Mouse (Mus musculus) adipocyte (in vitro differentiated cells): ENCODE measurements around the gene Tlr8.
"Not testable (repeated sequence)": the region's sequence is repeated elsewhere in the genome, so short reads cannot be mapped to it uniquely, and the experiment has no call there.

Source experiments
- DNase-seq: peaks from one replicate; pipeline ENCODE4 v3.0.0-alpha.2; 2016; ENCODE audit warnings: low spot score

The Tlr8 gene

DNA sequence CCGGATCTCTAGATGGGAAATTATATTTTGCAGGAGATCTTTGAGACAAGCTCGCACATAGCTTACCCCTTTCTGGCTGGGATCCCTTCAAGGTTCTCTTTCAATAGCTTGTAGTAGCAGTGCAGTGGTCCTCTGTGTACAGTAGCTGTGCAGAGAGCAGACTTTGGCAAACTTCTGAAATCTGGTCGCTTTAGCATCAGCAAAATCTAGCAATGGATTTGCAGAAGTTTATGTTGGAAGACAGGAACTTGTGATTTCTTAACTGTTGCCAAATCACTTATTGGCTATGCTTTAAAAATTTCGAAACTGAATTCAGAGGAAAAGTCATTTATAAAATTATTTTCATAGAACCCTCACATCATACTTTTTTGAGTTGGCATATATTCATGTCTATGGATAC, at the start of gene Tlr8:
Gene Tlr8, minus strand, starts transcription at position 244 of the 400 bp plus-strand sequence.
- DNase-seq = peak; percentile 6

DNA sequence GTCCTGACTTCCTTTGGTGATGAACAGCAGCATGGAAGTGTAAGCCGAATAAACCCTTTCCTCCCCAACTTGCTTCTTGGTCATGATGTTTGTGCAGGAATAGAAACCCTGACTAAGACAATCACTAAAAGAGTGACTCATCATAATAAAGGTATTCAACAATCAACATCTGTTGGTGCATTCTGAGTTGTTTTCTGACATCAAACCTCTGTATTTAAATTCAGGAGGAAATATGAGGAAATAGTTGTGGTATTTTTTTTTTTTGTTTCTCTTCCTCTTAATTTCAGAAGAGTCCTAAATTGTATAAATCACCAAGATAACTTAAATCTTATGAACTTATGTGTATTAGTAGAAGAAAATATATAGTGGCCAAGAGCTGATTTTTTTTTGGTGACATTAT, 37.9 kb upstream of the Tlr8 start:
- not testable (repeated sequence) for DNase-seq

DNA sequence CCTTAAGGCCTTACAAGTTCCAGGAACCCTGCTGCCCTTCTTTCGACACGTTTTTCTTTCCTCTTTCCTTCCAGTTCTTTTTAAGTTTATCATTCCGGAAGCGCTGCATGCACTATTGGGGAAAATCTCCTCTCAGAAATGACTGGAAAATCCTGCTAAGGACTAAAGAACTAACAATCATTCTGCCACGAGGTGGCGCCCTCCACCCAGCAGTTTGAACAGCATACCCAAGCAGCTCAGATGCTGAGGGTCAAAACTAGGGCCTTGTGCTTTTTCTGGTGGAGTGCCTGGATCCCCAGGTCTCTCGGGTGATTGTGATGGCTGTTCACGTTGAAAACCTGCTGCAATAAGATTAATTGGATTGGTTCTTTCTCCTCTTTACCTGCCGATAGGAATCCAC, 12.8 kb upstream of the Tlr8 start:
- DNase-seq = peak; percentile 65

DNA sequence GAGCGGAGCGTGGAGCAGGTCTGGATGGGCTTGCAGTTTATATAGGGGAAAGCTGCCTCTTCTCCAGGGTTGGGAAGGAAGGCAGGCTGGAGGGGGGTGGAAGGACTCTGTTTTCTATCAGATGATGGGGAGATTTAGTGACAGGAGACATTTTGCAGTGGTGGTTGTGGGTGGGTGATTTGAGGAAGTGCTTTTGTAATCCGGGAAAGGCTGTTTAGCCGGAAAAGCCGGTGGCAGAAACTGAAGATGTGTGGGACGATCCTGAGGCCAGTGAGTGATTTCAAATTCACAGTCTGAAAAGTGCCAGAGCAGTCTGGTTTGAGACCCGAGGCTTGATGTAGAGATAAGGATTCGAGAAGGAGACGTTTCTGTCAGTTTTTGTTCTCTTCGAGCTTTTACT, 12.4 kb upstream of the Tlr8 start:
- DNase-seq = no peak

DNA sequence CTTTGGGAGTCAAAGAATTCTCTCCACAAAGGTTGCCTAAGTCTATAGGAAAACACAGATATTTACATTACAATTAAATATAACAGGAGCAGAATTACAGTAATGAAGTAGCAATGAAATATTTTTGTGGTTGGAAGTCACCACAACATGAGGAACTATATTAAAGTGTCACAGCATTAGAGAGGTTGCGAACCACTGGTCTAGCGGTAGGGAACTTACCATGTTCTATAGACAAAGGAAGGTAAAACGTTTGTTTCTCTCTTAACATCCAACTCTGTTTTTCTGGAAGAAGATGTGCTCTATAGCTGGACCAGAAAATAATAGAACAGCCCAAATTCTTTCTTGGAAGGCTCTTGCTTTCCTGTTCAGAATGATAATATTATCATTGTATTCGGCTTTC, 599 bp downstream of the Tlr8 start:
- no peak for DNase-seq

DNA sequence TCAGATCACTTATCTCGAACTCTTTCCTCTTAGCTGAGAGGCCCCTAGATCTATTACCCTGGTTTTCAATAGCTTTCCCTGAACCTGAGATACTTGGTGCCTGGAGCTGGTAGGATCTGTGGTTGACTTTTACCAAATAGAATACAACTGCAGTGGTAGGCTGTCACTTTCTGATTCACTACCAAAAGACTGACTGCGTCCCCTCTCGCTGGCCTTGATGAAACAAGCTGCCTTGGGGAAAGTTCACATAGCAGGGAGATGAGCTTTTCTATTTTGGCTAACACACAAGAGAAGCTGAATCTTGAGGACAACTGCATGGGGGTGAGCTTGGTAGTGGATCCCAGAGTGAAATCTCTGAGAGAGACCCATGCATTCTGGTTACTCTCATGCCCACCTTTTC, 22.4 kb downstream of the Tlr8 start:
- DNase-seq = no peak

DNA sequence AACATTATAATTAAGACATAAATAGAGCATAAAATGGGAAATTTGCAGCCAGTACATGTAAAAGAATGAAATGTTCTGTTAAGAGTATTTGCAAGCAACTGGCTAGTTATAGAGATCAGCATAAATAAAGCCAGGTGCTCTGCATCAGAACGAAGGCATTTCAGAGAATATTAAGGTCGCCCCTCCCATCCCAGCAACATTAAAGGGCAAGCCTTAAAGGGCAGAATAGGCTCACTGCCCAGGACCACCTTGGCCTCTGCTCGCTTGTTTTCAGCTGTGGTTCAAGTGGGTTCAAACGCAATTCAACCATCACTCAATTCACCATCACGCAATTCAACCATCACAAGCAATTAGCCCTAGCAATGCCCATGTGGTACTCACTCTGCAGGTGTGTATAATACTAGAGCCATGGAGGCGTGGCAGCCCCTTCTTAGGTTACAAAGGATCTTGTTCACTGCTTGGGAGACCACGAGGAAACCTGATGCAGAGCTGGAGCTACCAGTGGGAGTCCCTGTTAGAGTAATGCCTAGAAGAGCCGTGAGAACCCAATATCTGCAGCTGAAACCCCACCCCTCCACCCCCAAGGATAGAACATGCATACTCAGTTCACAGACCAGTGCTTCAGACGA, 24.7 kb downstream of the Tlr8 start:
- DNase-seq = no peak

DNA sequence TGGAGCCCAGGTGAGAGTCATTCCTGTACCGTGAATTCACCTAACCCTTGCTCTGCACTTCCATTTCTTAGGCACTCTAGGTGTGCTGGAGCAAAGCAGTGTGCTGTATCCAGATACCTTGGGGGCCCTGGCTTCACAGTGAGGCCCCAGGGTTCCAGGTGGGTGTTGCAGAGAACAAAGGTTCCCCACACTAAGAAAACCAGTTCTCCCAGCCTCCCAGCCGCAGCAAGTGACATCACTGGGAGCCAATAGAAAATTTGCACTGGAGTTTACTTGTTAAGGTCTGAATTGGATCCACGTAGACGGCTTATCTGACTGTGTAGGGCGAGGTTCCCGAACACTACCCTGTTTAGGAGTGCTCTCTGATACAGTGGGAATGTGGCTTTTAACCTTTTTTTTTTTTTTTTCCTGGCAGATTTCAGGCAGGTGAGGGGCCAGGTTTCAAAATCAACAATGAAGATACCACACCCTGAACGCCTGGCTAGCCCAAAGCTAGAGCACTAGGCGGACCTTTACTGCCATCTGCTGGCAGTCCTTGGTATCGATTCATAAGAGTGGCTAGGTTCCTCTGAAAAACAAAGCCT, 30.9 kb downstream of the Tlr8 start:
- peak; percentile 75 for DNase-seq

DNA sequence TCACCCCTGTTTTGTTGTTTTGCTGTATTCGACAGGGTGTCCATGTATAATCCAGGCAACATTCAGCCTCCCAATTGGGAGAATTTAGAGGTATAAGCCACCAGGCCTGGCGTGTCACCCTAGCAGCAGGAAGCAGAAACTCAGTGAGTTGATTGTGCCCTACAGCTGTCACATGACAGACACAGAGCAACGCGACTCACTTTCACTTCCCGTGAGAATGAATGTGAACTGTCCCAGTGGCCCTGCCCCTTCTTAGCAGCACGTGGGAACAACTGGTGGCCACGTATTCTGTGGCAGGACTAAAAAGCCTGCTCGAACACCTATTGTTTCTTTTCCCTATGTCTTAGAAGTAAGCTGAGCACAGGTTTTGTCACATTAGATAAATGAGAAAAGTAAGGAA, 33.0 kb downstream of the Tlr8 start:
- DNase-seq = no peak

DNA sequence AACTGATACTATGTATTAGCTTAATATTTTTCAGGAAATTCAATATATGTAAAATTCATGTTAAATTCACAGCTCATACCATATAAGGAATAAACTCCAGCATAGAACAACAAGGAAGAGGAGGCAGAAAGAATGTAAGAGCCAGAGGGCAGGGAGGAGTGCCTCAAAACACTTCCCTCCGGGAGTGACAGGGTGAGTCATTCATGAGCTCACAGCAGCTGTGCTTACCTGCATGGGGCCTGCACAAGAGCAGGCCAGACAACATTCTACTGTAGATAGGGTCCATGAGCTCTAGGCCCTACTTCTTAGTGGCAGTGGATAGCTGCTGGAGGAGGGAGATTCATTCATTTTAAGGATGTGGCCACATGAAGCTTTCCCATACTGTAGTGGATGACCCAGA, 34.3 kb downstream of the Tlr8 start:
- DNase-seq = no peak

DNA sequence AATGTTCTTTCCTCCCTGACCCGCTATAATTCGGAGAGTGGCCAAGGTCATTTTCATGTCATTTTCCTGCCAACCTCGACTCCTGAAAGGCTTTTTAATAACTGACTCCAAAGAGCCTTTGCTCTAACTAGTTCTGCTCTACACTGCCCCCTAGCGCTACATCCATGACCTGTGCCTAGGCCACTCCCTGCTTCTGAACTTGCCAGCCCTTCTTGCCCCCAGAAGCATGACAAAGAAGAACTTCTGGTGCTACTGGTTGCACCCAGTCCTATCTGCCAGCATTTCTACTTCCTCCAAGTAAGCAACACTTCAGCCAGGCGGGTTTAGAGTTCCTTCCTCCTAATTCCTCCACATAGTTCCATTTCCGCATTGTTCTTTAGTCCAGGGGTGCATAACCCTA, 34.9 kb downstream of the Tlr8 start:
- DNase-seq = peak; percentile 43

DNA sequence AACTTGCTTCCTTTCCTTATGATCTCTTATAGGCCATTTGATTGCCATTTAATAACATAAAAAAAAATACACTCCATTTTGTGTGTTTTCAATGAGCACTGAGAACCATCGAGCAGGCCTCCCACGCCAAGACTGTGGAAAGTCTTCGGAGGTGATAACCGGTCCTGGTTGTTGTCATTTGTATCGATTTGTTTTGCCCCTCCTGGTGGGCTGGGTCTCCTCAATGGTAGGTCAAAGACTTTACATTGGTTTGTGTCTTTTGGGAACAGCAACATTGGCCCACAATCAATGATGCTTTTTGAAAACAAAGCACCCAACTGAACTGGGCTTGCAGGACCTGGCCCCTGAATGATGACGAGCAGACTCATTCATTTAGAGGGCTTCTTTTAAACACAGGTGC, 36.4 kb downstream of the Tlr8 start:
- DNase-seq = no peak

DNA sequence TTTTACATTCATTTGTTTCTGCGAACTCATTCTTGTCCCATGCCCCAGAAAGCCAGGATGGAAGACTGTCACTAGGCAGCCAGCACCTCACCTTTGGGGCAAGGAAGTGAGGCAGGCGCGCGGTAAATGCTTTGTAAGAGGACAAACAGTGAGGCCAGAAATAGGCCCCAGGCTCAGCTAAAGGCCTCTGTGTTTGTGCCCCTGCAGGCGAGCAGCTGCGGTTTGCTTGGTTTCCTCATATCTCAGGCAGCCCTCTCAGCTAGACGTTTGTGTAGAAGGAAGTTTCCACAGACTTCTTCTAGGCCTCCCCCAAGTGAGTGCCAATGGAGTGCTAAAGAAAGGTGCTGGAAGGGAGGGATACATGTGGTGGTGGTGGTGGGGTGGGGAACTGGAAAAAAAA, 37.0 kb downstream of the Tlr8 start:
- DNase-seq = no peak

DNA sequence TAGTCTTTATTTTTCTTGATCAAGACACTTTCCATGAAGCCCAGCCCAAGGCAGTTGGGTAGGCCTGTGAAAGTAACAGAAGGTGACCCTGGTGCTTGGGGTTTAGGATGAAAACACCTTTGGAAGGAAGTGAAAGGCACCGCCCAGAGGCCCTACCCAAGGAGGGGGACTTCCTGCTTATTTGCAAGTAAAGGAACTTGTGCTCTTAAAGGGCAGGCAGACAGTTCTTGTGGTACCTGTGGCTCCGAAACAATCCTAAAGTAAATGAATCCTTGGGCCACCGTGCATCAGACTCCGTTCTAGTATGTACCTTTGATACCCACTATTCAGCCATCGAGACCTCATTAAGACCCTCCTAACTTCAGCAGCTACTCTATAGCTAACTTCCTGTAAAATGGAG, 37.6 kb downstream of the Tlr8 start:
- no peak for DNase-seq

DNA sequence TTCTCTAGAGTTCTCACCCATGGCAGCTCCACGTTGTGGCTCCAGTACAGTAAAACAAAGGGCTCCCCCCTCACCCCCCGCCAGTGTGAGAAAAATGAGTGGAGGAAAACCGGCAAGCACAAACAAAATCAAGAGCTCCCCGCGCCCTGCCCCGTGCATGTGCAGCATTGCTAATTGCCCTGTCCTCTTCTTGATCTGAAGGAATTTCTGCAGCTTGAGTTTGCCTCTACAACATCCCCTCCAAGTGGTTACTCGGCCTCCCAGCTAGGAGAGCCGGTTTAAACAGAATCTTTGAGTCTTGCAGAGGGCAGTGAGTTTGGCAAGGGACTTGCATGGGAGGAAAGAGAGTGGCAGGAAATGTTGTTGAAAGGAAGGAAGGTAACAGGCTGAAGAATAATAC, 51.4 kb downstream of the Tlr8 start:
- DNase-seq = no peak

DNA sequence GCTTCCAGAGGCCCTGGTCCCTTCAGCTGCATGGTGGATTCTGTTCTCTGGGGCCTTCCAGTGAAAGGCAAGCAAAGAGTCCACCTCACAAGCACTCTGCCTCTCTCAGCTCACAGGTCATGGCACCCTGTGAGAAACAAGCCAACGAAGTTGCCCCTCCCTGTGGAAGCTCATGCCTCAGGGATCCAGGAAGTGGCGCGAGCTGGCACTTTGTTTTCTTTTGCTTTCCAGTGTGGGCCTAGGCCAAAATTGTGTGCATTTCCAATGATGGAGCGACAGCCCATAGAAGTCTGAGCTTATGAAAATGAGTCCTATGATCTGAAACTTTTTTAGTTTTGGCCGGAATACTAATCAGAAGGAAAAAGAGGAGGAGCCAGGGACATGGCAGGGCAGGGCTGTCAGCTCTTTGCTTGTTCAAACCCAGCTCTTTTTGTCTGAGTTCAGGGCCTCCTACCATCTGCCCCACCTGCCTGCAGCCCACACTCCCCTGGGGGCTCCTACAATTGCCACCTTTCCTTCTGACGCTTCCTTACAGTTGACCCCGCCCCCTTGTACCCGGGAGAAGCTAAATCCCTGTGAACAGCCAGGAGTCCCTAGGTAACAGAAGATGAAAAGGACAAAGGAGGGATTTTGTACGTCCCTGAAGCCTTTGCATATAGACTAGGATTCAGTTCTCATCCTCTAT, 52.1 kb downstream of the Tlr8 start:
- DNase-seq = no peak

DNA sequence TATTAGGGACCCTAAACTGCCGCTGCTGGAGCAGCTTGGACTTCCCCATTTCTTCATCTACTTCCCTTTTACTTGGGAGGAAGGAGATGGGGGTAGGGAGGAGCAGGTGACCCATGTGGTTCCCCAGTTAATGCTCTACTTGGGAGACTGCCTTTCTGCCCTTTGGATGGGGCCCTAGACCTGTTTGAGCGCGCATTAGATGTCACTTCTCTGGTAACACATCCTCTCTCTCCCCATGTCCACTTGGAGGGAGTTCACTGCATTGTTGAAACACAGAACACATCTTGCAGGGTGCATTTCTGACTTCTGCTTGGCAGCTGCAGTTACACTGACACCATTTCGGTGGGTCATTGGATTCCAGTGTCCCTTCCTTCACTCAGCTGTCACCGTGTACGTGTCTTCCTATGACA, 53.8 kb downstream of the Tlr8 start:
- no peak for DNase-seq

DNA sequence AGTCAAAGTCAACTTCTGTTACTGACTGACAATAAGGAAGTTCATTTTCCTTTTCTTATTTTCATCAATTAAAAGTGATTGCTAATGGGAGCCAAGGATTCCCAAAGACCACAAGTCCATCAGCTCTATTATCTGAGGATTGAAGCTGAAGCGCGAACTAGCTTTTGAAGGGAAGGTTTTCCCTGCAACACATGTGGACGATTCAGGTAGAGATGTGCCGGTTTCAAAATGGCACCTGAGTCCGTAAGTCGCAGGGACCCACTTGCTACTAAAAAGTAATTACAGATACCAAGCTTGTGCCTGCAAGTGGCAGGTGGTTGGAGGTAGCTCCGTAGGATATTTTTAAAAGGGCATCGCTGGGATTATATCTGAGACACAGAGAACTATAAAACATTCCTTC, 54.3 kb downstream of the Tlr8 start:
- DNase-seq = no peak

DNA sequence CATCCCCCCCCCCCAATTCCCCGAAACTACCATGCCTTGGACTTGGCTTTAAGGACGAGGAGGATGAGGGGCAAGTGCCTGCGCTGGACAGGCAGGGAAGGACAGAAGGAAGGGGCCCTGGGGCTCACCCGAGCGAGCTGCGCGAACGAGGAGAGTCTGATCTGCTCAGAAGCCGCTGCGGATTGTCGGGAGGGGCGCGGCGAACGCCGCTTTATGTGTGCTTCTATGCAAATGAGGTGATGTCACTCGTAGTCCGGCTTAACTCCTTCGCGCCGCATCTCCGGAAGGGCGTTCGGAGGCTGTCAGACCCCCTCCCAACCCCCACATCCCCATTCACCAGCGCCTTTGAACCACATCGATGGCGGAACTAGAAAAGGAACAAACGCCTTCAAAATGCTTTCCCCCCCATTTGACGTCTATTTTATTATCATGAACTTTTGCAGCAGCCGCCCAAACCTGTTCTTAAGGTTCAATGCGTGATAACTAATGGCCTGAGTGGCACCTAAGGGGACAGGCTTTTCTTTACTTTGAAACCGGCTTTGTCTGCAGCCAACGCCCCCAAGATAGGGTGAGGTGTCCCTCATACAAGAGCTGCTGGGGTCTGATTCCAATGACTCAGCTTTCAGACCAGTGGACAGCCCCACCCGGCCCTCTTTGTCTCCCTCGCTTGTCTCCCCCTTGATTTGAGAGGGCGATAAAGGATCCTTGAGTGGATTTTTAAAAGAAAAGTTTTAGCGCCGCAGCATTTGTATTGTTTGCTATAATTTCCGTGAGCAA, 55.0 kb downstream of the Tlr8 start, which contains the start of gene Tmsb4x:
Gene Tmsb4x, minus strand, starts transcription at position 338 of the 777 bp plus-strand sequence.
- DNase-seq = peak; percentile 32

DNA sequence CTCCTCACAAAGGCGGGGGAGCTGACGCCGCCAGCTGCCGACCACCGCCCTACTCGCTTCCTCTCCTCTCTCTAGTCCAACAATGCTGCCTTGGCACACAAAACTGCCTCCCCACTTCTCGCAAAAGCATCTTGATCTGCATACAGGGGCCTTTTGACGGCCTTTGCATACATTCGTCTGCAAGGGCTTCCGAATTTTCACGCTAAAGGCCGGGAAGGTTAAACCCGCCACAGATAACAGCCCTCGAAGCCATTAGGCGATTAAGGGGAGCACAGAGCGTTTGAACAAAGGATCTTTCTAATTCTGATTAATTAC, 55.7 kb downstream of the Tlr8 start:
- peak; percentile 5 for DNase-seq

DNA sequence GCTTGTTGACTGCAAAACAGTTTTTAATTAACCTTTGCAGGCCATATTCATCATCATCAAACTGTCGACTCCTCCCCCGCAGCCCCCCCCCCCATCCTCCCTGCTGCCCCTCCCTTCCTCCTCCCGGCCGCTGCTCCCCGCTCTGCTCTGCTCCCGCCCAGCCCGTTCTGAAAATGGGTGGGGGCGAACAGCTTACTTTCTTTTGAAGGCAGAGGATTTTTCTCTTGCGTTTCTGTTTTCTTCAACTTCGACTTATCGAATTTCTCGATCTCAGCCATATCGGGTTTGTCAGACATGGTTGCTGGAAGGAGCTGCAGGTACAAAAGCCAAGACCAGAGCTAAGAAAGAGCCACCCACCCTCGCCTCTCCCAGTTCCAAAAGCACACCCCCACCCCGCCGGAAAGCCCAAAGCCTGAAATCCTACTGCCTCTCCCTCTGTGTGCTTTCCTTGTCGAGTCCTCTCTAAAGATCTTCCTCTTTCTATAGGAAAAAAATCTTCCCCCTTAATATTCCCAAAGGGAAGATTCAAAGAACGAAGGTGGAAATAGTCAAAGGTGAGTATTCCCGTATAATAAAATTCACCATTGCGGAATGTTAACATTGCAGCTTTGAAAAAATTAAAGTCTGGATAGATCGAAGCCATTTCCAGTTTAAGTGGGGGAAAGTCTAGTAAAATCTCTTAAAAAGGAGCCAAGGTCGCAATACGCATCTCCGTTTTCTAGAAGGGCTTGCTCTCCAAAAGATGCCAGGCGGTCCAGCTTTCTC, 56.2 kb downstream of the Tlr8 start:
- peak; percentile 4 for DNase-seq

DNA sequence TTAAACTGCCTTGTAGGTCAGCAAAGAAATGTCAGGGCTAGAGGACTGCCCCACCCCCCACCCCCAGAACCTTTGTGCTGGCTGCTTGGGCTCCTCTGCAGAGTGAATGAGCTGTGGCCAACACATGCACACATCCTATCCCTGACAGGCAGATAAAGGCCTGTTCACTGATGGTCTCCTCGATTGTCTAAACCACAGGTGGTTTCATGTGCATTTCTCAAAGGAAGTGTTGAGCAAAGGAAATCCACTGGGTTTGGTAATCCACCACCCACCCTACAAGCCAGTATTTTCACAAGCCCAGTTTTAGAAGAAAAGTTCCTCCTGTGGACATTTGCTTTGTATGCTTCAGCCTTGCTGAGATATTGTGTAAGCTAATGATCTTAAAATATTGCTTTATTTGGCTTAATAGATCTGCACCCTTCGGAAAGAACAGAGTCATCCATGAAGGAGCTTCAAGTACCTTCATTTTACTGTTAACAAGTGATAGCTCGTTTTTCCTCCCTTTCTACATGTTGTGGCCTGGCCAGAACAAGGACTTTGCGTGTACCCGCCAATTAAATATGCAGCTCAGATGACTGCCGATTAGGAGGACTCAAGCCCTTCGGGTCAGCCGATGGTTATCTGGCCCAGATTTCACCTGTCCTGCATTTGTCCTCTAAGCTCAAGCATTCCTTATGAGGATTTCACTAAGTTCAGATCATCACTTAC, 58.2 kb downstream of the Tlr8 start:
- no peak for DNase-seq
